Mouse (Mus musculus): ENCODE measurements around the gene Gm1113. TPM values are rescaled to one million over a fixed set of nuclear protein-coding genes. Genes with fewer than 3 reads are reported as not detected.

Gm1113 gene
- polyA plus RNA-seq, 1 experiment from 2014 or later = not detected

DNA sequence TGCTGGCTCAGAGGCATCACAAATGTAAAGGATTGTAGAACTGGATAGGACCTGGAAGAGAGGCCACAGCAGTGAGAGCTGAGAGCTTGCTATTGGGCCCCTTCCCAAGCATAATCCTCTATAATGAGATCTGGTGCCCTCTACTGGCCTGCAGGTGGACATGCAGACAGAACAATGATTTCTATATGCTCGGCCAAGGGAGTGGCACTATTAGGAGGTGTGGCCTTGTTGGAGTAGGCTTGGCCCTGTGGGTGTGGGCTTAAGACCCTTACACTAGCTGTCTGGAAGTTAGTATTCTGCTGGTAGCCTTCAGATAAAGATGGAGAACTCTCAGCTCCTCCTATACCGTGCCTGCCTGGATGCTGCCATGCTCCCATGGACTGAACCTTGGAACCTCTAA is 17.0 kb upstream of the Gm1113 start:
- no peak overlapping the region for H3K4me2 ChIP-seq (ENCODE audit: low read depth)
- no peaks in the 10 kb centered on the region for H3K27me3 ChIP-seq (ENCODE audit: control insufficient read depth, insufficient read depth, low read length)
- no peaks in the 10 kb centered on the region for H3K36me3 ChIP-seq (ENCODE audit: control insufficient read depth, insufficient read depth, low read length)
- H3K4me3 ChIP-seq (ENCODE audit: low read depth, low read length) = no peak overlapping the region
- DNase-seq (ENCODE audit: low spot score) (peak; percentile 77), ATAC-seq (ENCODE audit: insufficient read depth, low FRiP score, low TSS enrichment) (peak; percentile 86)
- no peak overlapping the region for H3K27ac ChIP-seq (ENCODE audit: low read depth, low read length)
- H3K9me3 ChIP-seq (ENCODE audit: control insufficient read depth, low read length) = no peaks in the 10 kb centered on the region
- WGBS = 15% methylated on average over 2 of the region's 2 CpGs
- H3K4me1 ChIP-seq (ENCODE audit: control insufficient read depth, insufficient read depth, low read length) = no peaks in the 10 kb centered on the region
- no peak overlapping the region for H3K9ac ChIP-seq (ENCODE audit: low read length)

DNA sequence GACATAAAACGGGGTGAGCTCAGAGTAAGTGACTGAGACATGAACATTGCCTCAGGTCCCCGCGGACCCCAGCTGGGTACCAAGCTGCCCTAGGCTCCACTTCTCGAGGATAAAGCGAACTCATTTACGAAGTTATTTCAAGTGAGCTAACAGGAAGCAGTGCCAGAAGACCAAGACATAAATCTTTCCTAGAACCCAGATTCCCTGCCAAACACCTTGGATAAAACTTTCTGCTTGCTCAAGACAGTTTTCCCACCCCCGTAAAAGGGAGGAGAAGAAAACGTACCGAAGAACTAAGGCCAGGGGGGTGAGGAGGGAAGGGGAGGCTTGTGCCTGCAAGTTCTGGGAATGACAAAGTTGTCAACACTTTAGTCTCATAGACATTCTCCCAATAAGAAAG is 15.2 kb upstream of the Gm1113 start:
- H3K4me1 ChIP-seq (ENCODE audit: control insufficient read depth, insufficient read depth, low read length) = no peaks in the 10 kb centered on the region
- ATAC-seq (ENCODE audit: insufficient read depth, low FRiP score, low TSS enrichment) (no peak), DNase-seq (ENCODE audit: low spot score) (no peak)
- H3K9me3 ChIP-seq (ENCODE audit: control insufficient read depth, low read length) = no peaks in the 10 kb centered on the region
- no peaks in the 10 kb centered on the region for H3K36me3 ChIP-seq (ENCODE audit: control insufficient read depth, insufficient read depth, low read length)
- no peak overlapping the region for H3K27ac ChIP-seq (ENCODE audit: low read depth, low read length)
- H3K27me3 ChIP-seq (ENCODE audit: control insufficient read depth, insufficient read depth, low read length) = no peaks in the 10 kb centered on the region
- no peak overlapping the region for H3K4me3 ChIP-seq (ENCODE audit: low read depth, low read length)
- 66% methylated on average over 9 of the region's 9 CpGs for WGBS
- no peak overlapping the region for H3K4me2 ChIP-seq (ENCODE audit: low read depth)
- H3K9ac ChIP-seq (ENCODE audit: low read length) = no peak overlapping the region

DNA sequence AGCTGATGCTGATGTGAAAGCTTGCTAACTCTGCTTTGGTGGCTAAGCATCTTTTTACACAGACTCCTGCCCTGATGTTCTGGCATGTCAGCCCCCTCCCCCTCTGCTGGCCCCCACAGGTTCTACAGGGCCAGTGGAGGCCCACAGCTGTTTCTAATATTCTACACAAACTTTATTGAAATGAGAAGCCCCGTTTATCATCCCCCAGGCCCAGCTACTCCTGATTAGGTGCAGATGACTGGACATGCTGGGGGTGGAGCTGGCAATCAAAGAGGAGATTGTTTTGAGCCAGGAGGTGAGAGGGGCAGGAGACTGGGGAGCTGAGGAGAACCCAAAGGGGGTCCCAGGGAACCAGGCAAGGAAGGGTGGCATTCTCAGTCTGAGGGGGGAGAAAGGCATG is 11.7 kb upstream of the Gm1113 start:
- Histone ChIP-seq H3K4me1 (ENCODE audit: control insufficient read depth, insufficient read depth, low read length) (no peaks in the 10 kb centered on the region), H3K36me3 (ENCODE audit: control insufficient read depth, insufficient read depth, low read length) (no peaks in the 10 kb centered on the region), H3K4me2 (ENCODE audit: low read depth) (no peak overlapping the region), H3K27ac (ENCODE audit: low read depth, low read length) (no peak overlapping the region), H3K4me3 (ENCODE audit: low read depth, low read length) (no peak overlapping the region), H3K9me3 (ENCODE audit: control insufficient read depth, low read length) (no peaks in the 10 kb centered on the region), H3K9ac (ENCODE audit: low read length) (no peak overlapping the region), H3K27me3 (ENCODE audit: control insufficient read depth, insufficient read depth, low read length) (no peaks in the 10 kb centered on the region)
- no peak for ATAC-seq (ENCODE audit: insufficient read depth, low FRiP score, low TSS enrichment)
- peak; percentile 43 for DNase-seq (ENCODE audit: low spot score)
- 43% methylated on average over 1 of the region's 1 CpGs for WGBS

DNA sequence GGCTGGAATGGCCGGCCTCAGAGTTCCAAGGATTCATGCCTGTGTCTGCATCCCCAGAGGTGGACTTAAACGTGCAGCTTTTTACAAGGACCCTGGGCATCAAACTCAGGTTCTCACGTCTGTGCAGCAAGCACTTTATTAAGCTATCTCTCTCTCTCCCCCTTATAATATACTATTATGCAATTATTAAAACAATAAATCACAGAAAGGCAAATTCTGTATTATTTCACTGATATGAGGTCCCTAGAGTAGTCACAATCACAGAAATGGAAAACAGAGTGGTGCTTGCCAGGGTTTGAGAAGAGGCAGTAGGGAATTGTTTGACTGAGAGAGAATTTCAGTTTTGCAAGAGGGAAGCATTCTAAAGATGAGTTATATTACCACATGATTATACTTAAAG is 11.1 kb upstream of the Gm1113 start:
- peaks cover under 1% of the 10 kb centered on the region; the same call in 1 of the 2 replicates for H3K4me1 ChIP-seq (ENCODE audit: control insufficient read depth, insufficient read depth, low read length)
- H3K4me2 ChIP-seq (ENCODE audit: low read depth) = no peak overlapping the region
- no peaks in the 10 kb centered on the region for H3K9me3 ChIP-seq (ENCODE audit: control insufficient read depth, low read length)
- H3K27me3 ChIP-seq (ENCODE audit: control insufficient read depth, insufficient read depth, low read length) = no peaks in the 10 kb centered on the region
- no peak overlapping the region for H3K4me3 ChIP-seq (ENCODE audit: low read depth, low read length)
- no peak for ATAC-seq (ENCODE audit: insufficient read depth, low FRiP score, low TSS enrichment)
- no peak overlapping the region for H3K27ac ChIP-seq (ENCODE audit: low read depth, low read length)
- no peak for DNase-seq (ENCODE audit: low spot score)
- H3K36me3 ChIP-seq (ENCODE audit: control insufficient read depth, insufficient read depth, low read length) = no peaks in the 10 kb centered on the region
- WGBS = 61% methylated on average over 3 of the region's 3 CpGs
- H3K9ac ChIP-seq (ENCODE audit: low read length) = no peak overlapping the region

DNA sequence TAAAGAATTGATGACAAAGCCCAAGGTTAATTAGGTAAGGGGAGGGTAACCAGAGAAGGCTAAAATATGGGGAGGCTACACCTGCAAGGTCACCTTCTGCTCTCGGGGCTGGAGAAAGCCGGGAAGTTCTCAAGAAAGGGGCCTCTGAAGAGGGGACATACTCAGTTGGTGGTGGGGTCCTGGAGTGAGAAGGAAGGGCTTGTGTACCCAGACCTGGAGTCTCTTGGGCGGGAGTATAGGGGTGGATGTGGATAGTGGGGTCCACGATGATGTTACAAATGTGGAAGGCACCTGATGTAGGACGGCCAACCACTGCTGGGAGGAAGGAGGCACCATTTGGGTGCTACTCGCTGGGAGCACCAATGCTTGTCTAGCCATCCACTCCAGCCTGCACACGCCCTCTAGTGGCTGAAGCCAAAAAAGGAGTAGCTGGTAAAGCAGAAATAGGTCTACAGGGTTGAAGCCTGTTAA is 5.9 kb upstream of the Gm1113 start:
- Histone ChIP-seq H3K9me3 (ENCODE audit: control insufficient read depth, low read length) (no peaks in the 10 kb centered on the region), H3K4me1 (ENCODE audit: control insufficient read depth, insufficient read depth, low read length) (peaks cover 8% of the 10 kb centered on the region; the same call in 1 of the 2 replicates), H3K36me3 (ENCODE audit: control insufficient read depth, insufficient read depth, low read length) (no peaks in the 10 kb centered on the region), H3K27me3 (ENCODE audit: control insufficient read depth, insufficient read depth, low read length) (no peaks in the 10 kb centered on the region), H3K9ac (ENCODE audit: low read length) (no peak overlapping the region), H3K4me3 (ENCODE audit: low read depth, low read length) (no peak overlapping the region), H3K4me2 (ENCODE audit: low read depth) (no peak overlapping the region), H3K27ac (ENCODE audit: low read depth, low read length) (no peak overlapping the region)
- WGBS = 28% methylated on average over 7 of the region's 7 CpGs
- ATAC-seq (ENCODE audit: insufficient read depth, low FRiP score, low TSS enrichment) (peak; percentile 85), DNase-seq (ENCODE audit: low spot score) (peak; percentile 72)

DNA sequence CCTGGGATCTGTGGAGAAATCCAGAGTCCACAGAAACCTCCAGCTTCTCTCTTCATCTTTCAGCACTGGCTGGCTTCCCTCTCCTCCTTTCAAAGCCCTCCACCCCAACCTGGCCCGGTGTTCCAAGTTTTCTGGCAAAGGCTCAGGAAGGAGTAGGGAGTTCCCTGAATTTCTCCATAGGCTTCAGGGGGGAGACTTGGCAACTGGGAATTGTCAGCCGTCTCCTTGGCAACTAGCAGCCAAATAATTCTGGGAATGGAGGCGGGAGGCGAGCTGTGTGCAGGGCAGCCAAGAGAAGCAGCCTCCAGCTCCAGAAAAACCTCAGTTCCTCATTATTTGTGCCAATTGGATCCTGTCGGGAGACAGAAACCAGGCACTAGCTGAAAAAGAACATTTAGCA is 5.5 kb upstream of the Gm1113 start:
- H3K4me3 ChIP-seq (ENCODE audit: low read depth, low read length) = no peak overlapping the region
- no peak overlapping the region for H3K9ac ChIP-seq (ENCODE audit: low read length)
- 32% methylated on average over 5 of the region's 5 CpGs for WGBS
- DNase-seq (ENCODE audit: low spot score) (peak; percentile 56), ATAC-seq (ENCODE audit: insufficient read depth, low FRiP score, low TSS enrichment) (peak; percentile 69; the same call in 1 of the 2 replicates)
- peaks cover 8% of the 10 kb centered on the region; the same call in 1 of the 2 replicates for H3K4me1 ChIP-seq (ENCODE audit: control insufficient read depth, insufficient read depth, low read length)
- H3K36me3 ChIP-seq (ENCODE audit: control insufficient read depth, insufficient read depth, low read length) = no peaks in the 10 kb centered on the region
- no peak overlapping the region for H3K4me2 ChIP-seq (ENCODE audit: low read depth)
- H3K27ac ChIP-seq (ENCODE audit: low read depth, low read length) = no peak overlapping the region
- H3K27me3 ChIP-seq (ENCODE audit: control insufficient read depth, insufficient read depth, low read length) = no peaks in the 10 kb centered on the region
- no peaks in the 10 kb centered on the region for H3K9me3 ChIP-seq (ENCODE audit: control insufficient read depth, low read length)

DNA sequence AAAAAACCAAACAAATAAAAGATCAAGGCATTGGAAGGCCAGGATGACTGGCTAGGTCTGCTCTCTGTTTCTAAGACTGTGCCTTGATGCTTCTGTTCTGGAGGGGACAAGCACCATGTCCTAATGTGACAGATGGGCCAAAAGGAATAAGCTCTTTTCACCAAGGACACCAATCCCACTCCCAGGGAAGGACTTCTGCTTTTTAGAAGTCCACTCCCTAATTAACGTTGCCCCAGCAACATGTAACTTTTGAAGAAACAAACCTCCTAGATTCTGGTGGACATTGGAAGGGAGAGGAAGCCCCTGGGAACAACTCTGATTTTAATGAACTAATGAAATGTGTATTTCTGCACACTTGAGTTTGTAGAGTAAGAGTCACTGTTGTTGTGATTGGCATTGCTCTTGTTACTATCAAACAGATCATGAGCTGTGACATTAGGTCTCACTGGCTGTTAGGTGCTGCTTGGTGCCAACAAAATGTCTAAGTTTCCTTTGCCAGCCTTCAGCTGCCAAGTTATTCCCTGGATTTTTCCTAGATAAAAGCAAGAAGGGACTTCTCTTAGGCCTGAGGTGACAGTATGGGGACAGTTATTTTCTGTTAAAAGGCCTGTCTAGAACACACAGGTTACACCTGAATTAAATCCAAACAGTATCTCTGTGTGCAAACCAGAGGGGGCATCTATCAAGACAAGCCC is 4.9 kb upstream of the Gm1113 start:
- DNase-seq (ENCODE audit: low spot score) (no peak), ATAC-seq (ENCODE audit: insufficient read depth, low FRiP score, low TSS enrichment) (no peak)
- Histone ChIP-seq H3K9me3 (ENCODE audit: control insufficient read depth, low read length) (no peaks in the 10 kb centered on the region), H3K4me2 (ENCODE audit: low read depth) (no peak overlapping the region), H3K27ac (ENCODE audit: low read depth, low read length) (no peak overlapping the region), H3K36me3 (ENCODE audit: control insufficient read depth, insufficient read depth, low read length) (no peaks in the 10 kb centered on the region), H3K27me3 (ENCODE audit: control insufficient read depth, insufficient read depth, low read length) (no peaks in the 10 kb centered on the region), H3K9ac (ENCODE audit: low read length) (no peak overlapping the region), H3K4me1 (ENCODE audit: control insufficient read depth, insufficient read depth, low read length) (peaks cover 8% of the 10 kb centered on the region; the same call in 1 of the 2 replicates), H3K4me3 (ENCODE audit: low read depth, low read length) (no peak overlapping the region)
- WGBS = 80% methylated on average over 1 of the region's 1 CpGs

DNA sequence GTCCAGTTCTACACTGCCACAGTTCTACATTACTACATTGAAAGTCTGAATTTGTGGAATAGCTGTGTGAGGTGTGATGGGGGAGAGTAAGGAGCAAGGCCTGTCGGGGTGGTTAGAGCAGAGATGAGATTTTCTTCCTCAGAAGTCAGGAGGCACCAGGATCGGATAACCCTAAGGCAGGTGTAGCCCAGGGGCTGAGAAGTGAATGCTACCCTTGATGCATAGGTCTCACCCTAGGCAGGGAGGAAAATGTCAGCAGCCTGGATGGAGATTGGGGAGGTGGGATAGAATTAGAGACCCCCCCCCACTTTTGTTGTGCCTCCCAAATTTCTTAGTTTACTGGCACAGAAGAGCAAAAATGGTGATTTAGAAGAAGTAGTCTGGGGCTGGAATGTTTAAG is 4.2 kb upstream of the Gm1113 start:
- no peak overlapping the region for H3K4me2 ChIP-seq (ENCODE audit: low read depth)
- no peak overlapping the region for H3K27ac ChIP-seq (ENCODE audit: low read depth, low read length)
- DNase-seq (ENCODE audit: low spot score) (no peak), ATAC-seq (ENCODE audit: insufficient read depth, low FRiP score, low TSS enrichment) (no peak)
- no peaks in the 10 kb centered on the region for H3K9me3 ChIP-seq (ENCODE audit: control insufficient read depth, low read length)
- no peaks in the 10 kb centered on the region for H3K36me3 ChIP-seq (ENCODE audit: control insufficient read depth, insufficient read depth, low read length)
- peaks cover 8% of the 10 kb centered on the region; the same call in 1 of the 2 replicates for H3K4me1 ChIP-seq (ENCODE audit: control insufficient read depth, insufficient read depth, low read length)
- H3K9ac ChIP-seq (ENCODE audit: low read length) = no peak overlapping the region
- 69% methylated on average over 2 of the region's 2 CpGs for WGBS
- H3K4me3 ChIP-seq (ENCODE audit: low read depth, low read length) = no peak overlapping the region
- H3K27me3 ChIP-seq (ENCODE audit: control insufficient read depth, insufficient read depth, low read length) = no peaks in the 10 kb centered on the region

DNA sequence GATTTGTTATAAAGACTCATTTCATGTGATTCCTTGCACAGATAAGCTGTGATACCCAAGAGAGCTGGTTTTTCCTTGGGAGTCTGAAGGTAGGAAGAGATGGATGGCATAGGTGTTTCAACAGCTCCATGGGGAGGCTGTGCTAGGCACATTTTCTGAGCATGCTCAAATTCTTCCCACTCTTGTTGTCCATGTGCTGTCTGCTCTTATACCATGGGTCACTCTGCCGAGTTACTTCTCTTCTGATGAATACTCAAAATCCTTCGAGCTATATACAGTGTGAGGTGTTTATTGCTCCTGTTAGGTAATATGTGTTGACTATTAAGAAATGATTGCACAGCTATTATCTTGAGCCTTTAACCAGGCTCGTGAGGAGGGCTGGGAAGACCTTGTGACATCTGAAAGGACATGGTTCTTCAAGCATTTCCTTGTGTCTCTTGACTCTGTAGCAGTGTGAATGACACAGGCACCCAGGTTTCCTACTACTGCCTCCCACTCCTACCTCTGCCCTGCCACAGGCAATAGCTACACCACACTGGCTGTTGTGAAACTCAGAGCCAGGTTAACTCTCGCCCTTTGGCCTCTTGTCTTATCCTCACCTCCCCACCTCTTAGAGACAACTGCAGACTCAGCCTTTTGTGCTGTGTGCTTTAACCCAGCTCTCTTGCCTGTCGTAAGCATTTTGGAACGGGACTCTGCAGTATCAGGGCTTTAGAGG is 2.7 kb upstream of the Gm1113 start:
- no peak for ATAC-seq (ENCODE audit: insufficient read depth, low FRiP score, low TSS enrichment)
- H3K4me3 ChIP-seq (ENCODE audit: low read depth, low read length) = no peak overlapping the region
- H3K4me2 ChIP-seq (ENCODE audit: low read depth) = no peak overlapping the region
- WGBS = 73% methylated on average over 6 of the region's 6 CpGs
- H3K9me3 ChIP-seq (ENCODE audit: control insufficient read depth, low read length) = no peaks in the 10 kb centered on the region
- DNase-seq (ENCODE audit: low spot score) = no peak
- H3K27me3 ChIP-seq (ENCODE audit: control insufficient read depth, insufficient read depth, low read length) = no peaks in the 10 kb centered on the region
- H3K36me3 ChIP-seq (ENCODE audit: control insufficient read depth, insufficient read depth, low read length) = no peaks in the 10 kb centered on the region
- H3K4me1 ChIP-seq (ENCODE audit: control insufficient read depth, insufficient read depth, low read length) = peaks cover 8% of the 10 kb centered on the region; the same call in 1 of the 2 replicates
- H3K9ac ChIP-seq (ENCODE audit: low read length) = no peak overlapping the region
- no peak overlapping the region for H3K27ac ChIP-seq (ENCODE audit: low read depth, low read length)
